Mouse (Mus musculus) kidney, postnatal 25 days (tissue): ENCODE results near the gene Hps1.
A peak's percentile ranks its signal among the peaks of the same experiment; 100 is the strongest.

Experiments
- DNase-seq, 2 experiments: peaks; one replicate each; pipeline ENCODE4 v3.0.0; 2021; ENCODE audit warnings: mixed read lengths in 2 of 2

The Hps1 gene

DNA sequence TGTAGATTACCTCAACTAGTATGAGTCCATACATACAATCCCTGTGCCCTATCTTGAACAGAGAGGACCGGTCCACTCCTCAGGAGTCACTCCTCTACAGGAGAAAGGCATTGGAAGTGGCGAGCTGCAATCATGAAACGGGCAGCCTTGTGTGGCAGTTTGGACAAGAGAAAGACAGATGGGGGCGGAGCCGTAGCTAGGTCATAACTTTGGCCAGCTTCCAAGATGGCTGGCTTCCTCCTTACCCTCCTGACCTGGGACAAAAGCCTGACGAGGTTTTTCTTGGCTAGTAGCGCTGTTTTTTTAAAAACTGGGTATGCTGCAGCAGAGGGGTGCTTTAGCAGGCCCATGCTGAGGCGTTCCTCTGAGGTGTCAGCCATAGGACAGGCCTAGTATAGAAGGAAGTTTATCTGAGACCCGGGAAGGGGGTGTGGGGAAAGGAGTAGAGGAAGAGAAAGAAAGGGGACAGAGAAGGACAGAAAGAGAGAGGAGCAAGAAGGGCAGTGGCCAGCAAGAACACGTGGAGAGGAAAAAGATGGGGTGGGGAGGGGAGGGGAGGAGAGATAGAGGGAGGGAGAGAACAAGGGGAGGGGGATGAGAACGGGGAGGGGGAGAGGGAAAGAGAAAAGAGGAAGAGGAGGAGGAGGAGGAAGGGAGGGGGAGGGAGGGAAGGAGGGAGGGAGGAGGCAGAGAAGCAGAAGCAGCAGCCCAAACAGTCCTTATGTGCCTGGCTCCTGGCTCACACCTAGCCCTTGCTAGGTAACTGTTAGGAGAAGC lies 26.4 kb downstream of the Hps1 start:
- peak; percentile 93 for DNase-seq

DNA sequence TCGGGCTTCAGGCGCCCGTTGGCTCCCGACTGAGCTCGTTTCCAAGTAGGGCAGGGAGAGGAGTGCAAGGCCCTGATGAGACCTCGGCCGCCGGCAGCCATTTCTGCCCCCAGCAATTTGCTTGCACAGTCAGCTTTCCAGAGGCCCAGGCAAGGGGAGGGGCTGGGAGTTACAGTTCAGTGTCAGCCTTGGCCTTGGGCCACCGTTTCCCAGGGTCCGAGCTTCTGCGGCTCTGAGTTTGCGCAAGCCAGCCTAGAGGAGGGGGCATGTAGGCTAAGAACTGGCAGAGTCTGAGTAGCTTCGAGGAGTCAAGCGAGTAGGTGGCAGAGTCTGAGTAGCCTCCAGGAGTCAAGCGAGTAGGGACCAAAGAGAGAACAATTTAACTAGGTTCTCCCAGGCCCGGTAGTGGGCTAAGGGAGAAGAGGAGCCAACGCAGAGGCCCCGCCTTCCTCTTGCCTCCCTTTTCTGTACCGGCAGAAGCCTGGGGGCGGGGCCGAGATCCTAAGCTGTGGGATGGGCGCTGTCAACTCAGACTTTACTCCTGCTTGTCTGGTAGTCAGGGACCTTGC lies 27.3 kb downstream of the Hps1 start, which contains the start of gene Pyroxd2:
TSS of gene Pyroxd2 (minus strand) at position 413 of the 569 bp plus-strand sequence.
- peak; percentile 94 to 95 for DNase-seq

DNA sequence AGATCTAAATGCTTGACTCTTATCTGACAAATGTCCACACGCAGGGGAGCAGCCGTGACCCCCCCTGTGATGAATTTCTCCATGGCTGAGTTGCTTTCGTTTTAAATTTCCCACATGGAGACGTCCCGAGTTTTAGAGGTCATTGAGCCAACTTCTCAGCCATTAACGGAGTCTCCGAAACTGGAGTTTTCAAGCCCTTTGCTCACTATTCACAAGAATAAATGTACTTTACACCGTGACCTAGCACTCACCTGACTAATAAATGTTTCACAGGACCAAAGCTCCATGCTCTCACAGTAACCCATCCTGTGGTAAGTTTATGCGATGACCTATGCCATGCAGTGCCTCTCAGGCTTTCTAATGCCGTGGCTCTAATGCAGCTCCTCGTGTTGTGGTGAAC lies 29.6 kb downstream of the Hps1 start:
- DNase-seq: peak; percentile 55 to 60

DNA sequence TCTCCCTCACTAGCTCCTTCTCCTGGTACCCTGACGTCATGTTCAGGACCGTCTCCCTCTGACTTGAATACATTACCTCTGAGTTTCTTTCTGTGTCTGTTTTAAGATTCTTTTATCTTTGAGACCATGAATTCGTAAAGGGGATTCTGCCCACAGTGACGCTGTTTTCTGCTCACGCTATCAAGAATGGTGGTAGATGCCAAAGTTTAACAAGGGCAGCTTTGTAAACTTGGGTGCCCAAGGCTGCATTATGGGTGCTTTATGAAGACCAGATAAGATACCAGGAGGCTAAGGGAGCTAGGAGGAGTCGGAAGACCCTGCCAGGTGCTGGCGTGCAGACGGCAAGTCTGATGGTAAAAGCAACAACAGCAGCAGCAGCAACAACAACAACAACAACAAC lies 33.1 kb downstream of the Hps1 start:
- DNase-seq: no peak

DNA sequence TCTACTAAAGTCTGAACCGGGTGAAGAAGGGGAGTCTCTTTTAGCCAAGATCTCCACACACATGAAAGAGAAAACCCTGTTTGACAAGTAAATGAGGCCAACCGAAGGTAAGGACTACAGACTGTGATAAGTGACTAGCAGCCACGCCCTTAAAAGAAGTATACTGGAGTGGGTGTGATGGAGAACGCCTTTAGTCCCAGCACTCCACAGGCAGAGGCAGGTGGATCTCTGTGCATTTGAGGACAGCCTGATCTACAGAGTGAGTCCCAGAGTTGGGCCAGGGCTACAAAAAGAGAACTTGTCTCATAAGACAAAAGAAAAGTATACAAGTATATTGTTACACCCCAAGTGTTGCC lies 33.9 kb downstream of the Hps1 start:
- no peak for DNase-seq

DNA sequence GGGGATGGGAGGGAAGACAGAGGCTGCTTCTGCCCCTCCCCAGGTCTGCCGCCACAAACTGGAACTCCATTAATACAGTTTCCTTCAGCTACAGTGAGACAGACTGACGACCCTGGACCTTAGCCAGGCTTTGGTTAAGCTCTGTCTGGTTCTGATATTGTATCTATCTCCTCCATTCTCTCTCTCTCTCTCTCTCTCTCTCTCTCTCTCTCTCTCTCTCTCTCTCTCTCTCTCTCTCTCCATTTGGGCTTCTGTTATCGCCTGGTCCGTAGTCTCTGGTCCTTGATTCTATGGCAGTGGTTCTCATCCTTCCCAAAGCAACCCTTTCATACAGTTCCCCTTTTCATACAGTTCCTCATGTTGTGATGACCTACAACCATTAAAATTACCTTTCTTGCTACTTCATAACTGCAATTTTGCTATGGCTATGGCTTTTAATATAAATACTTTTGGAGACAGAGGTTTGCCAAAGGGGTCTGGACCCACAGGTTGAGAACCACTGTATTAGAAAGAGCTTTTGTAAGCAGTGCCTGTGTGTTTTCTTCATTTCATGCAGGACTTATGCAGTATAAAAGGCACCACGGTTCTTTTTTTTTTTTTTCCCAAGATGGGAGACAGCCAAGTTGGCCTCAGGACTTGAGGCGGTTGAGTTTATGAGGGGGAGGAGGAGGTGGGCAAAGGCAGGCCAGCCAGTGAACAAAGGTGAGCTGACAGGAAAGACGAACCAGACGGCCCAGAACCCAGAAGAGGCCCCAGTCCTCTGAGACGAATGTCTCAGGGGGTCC lies 34.5 kb downstream of the Hps1 start:
- DNase-seq: no peak

DNA sequence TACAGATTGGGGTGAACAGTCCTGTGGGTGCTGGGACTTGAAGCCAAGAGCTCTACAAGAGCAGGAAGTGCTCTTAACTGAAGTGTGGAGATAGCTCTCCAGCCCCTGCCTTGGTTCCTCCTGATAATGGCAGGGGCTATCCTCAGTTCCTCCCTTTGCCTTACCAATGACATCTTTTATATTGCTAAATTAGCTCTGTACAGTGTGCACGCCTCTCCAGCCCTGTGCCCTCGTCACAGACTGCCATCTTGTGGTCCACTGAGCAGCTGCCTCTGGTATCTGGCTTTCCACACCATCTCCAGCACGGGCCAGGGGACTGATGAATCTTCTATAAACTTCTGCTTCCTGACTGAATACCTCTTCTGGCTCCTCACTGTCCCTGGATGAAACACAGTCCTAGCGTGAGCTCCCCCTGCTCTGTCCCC lies 35.6 kb downstream of the Hps1 start:
- DNase-seq: peak; percentile 68 to 73

DNA sequence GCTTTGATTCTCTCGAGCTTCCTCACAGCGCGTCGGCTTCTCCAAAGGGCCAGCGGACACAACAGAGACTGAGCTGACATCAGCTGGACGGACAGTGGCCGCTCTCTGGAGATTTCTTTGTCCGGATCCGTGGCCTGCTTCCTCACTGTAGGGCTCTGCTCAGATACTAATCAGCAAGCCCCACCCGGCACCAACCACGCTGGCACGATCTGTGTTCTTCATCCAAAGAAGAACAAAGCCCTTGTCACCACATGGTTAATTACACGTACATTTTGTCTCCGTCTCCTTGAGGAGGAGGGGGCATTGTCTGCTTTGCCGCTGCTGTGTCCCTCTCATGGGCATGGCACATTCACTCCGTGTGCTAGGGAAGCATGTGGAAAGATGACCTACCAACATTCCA lies 36.5 kb downstream of the Hps1 start:
- no peak for DNase-seq

DNA sequence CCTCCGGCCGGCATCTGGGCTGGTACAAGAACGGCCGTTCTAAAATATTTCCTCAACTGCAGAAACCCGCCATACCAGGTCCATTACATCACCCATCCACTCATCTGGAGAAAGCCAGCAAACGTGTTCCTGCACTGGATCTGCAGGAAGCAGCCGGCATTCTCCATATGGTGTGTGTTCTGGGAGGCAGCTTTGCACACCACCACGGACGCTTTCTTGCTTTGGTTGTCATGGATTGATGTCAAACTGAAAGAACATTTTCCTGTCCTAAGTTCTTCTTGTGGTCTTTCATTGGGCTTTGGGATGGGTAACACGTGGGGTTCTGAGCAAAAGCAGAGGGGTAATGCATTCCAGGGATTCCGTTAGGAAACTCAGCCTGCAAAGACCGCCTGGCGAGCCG lies 37.9 kb downstream of the Hps1 start:
- DNase-seq: no peak

DNA sequence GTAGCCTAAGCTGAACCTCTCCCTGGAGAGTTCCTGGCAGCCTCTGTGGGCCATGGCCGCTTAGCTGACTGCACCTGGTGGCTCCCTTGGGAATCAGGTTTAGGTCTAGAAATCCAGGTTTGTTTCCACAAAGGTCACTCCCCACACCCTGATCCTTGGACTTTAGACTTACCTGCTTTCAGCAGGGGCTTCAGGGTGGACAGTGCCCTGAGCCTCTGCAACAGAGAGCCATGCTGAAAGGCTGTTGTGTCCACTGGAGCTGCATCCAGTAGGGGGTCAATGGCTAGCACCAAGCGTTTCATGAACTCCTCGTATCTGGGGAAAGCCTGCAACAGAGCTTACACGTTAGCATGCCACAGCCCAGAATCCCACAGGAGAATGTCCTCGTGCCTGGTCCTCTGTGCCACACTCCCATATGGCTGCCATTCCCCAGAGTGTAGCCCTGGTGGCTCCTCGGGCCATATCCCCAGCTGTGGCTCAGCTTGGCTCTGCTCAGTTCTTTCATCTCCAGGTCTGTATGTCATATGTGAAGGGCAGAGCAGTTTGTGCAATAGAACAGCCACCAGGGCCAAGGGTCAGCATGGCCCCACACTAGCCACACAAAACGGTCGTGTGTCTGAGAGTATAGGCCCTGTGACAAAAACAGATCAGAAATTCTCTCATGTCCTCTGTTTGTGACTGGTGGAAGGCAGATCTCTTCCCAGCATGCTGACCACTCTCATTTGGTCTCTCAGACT lies 39.4 kb downstream of the Hps1 start:
- no peak for DNase-seq

DNA sequence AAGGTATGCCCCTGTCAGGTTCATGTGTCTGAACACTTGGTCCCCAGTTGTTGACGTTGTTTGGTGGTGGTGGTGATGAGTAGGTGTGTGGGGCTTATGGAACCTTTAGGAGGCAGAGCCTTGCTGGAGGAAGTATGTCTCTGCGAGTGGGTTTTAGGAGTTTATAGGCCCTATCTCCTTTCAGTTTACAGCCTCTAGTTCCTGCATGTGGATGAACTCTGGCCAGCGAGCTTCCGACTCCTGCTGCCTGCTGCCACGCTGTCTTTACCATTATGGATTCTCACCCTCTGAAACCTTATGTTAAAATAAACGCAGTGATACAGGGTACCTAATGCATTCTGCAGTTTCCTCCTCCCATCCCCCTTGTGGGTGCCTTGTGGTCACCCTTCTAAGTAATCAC lies 40.0 kb downstream of the Hps1 start:
- DNase-seq: no peak

DNA sequence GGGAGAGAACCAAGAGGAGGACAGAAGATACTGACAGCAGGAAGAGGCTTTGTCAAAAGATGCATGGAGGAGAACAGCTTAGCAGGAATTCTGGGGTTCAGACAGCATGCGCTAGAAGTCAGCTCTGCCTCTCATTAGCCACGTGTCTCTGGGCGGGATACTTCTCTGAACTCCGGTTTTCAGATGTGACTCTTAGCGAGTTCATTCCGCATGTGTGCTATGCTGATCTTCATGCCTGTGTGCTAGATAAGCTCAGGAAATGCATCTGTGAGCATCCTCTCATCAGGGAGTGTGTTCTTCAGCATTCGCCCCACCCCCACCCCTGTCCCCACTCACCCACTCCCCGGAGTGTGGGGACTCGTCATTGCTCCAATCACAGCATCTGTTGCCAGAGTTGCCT lies 42.0 kb downstream of the Hps1 start:
- DNase-seq: no peak

DNA sequence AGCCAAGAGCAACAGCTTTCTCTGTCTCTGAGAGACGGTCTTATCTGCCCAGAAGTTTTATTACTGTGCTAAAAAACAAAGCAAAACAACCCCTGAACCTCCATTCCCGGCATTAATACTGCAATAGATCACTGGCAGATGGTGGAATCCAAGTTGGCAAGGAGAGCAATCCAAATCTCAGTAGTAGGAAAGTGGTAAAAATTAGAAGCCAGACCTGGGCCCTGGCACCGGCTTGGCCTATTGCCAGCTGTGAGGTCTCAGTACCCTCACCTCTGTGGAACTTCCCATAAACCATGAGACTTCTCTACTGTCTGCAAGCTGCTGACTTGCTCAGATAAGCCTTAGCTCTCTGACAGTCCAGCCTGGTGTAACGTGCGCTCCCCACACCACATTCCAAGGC lies 44.8 kb downstream of the Hps1 start:
- DNase-seq: no peak

DNA sequence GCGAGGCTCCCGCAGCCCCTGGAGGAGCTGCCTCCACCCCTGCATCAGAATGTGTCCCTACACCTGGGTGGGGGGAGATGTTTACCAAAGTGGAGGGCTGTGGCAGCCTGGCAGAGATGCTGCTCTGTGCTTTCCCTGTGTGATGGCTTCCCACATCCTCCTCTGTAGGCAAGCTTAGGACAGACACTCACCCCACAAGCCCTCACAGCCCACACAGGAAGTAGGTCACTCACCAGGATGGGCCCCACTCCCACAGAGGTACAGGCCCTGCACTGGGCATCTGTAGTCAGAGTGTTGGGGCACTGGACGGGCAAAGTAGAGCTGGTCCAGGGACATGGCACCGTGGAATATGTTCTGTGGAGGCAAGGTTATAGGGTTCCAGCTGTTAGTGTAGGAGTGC lies 52.4 kb downstream of the Hps1 start:
- DNase-seq: no peak

DNA sequence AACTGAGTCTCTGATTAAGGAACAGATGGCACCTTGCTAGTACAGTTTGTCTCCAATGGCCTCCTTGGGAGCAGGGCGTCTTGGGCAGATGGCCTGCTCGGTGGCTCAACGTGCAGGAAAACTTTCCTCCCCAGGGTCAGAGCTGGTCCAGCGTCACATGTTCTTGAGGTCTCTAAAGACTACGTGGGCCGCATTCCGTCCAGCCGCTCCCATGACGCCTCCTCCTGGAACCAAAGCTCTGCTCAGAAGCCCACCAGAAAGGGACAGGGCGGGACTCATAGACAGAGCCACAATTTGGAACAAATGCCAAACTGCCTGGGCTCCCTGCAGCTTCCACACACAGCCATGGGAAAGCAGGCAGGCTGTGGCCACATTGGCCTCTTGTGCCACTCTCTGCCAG lies 53.0 kb downstream of the Hps1 start:
- DNase-seq: no peak

DNA sequence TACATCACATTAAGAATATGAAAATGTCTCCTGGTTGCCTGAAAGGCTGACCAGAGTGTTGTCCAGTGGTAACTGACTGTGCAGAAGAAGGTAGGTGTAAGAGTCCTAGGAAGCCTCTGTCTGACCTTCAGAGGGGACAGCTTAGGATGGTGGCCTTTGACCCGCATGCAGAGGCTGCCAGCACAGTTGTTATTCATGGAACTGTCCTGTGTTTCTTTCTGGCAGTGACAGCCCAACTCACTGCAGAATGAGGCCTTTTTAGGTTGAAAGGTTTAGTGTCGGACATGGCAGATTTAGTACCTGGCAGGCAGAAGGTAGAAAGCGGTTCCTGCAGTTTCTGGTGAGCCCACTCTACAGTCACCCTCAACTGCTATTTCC lies 53.8 kb downstream of the Hps1 start:
- DNase-seq: peak; percentile 52 to 65

DNA sequence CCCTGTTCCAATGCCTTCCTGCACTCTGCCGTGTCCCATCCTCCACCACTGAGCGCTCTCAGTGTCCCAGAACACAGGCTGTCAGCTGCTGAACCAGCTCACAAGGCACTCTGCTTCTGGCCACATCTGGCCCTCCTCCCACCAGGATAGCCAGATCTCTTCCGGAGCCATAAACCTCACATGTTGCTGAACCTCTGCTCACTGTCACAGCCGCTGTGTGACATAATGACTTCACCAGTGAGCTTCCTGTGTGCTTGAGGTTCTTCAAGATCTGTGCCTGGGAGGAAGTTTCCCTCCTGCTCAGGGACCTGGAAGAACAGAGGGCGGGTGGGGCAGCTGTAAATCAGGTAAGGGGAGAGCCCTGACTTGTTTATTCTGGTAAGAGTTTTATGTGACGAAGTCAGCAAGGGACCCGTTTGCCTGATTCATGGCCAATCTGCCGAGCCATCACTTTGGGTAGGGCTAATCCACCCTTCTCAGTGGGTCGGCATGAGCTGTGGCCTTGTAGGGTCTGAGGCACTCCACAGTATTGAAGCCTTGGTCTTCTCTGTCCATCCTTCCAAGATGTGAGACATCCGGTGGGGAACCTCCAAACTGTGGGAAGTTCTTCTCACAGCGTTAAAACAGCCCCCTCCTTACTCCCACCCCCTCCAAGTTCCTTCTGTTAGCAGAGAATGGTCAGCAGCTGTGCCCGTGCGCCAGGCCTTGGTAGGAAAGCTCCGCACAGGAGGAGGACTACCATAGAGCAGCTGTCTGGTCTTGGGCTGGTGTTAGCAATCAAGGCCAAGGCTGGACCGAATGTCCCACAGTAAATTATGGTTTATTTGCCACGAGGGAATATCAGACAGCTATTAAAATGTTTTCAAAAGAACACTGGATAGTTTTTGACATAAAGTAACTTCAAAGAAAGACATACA lies 54.5 kb downstream of the Hps1 start:
- peak; percentile 20 to 69 for DNase-seq

DNA sequence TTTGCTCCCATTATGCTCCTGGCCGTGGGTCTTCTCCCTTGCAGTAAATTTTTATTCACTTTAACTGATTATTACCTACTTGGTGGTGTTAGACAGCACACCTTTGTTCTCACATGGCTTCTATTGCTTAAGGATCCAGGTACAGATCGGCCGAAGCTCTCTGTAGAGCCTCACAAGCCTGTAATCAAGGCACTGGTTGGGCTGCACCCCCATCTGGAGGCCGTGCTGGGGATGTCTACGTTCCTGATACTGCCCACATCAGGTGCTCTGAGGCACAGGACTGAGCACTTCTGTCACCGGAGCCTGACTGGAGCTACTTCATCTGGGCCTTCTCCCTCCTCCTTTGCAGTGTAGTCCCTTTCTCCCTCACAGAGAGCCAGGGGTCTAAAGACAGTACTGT lies 56.5 kb downstream of the Hps1 start:
- DNase-seq: no peak

DNA sequence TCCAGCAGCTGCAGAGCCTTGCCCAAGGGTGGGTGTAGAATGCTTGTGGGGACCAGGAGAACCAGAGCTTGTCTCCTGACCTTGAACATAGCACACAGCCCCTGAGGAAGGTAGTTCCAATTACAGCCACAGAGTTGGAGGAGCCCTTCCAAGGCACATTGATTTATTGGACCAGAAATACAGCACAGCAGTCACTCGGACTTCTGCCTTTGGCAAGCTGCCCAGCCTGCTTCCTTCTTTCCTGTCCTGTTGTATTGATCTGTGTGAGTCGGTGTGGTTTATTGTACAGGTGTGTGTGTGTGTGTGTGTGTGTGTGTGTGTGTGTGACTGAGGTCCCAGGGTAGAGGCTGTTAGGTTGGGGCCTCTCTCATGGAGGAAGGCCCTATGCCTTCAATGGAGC lies 57.3 kb downstream of the Hps1 start:
- DNase-seq: peak; percentile 56 to 60

DNA sequence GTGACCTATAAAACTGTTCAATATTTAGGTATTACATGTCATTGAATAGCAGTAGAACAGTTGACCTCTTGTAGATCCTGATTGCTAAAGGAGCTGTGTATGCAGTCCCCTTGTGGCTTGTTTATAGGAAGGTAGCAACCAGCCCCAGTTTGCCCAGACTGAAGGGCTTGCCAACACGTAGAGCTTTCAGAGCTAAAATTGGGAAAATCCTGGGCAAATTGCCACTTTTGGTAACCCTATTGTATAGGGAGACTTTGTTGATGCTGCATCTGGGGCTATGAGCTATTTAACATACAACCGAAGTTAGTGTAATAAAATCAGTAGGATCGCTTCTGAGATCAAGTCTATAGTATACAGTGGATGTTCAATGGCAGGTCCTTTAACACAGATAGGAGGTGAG lies 61.7 kb downstream of the Hps1 start:
- no peak for DNase-seq

DNA sequence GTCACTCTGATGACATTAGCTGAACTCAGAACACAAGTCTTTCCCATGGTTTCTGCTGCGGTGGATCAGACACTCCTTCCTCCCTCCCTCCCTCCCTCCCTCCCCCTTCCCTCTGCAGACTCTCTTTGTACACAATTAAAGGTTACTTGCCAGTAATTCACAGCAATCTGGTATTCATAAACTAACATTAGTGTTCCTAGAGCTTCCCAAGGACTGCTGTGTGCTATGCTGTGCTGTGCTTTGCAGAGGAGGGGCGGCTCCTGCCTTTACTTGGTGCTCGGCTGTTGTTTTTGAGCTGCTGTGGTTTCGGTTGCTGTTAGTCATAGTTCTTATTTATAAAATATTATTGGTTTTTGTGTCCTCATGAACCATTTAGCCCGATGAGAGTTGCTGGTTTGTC lies 62.1 kb downstream of the Hps1 start:
- no peak for DNase-seq

DNA sequence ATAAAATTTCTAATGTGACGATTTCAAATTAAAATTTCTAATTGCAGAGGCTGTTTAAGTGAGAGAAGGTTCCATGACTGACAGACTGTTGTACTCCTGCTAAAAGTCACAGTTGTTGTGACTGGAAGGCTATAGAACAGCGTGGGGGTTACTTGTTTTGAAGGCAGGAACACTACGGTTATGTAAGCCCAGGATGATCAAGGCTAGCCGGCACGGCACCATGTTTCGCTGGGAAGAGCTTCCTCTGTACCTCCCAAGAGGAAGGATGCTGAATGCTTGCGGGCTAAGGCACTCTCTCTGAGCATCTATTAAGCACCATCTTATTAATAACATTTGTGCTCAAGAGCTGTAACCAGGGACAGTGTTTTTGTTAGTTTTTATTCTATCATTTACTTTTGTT lies 63.3 kb downstream of the Hps1 start:
- no peak for DNase-seq
